Mouse (Mus musculus): ENCODE results near the gene Macc1. TPM values are rescaled to one million over a fixed set of nuclear protein-coding genes. Genes with fewer than 3 reads are reported as not detected.
A peak's percentile ranks its signal among the peaks of the same experiment; 100 is the strongest.
"Not testable (repeated sequence)": the region's sequence is repeated elsewhere in the genome, so short reads cannot be mapped to it uniquely, and the experiment has no call there.

The Macc1 gene
- polyA plus RNA-seq, 1 experiment from 2014 or later, result 0.05 TPM

GRCm38 (mm10) chr12:119313014-119313763 is 881 bp upstream of the Macc1 start:
- Histone ChIP-seq H3K9me3 (replicated peaks; ENCODE audit: control insufficient read depth, low read length, poor library complexity, severe bottlenecking) (no peaks in the 10 kb centered on the region), H3K36me3 (ENCODE audit: control insufficient read depth, insufficient read depth, low read length) (no peaks in the 10 kb centered on the region), H3K4me3 (ENCODE audit: low read depth, low read length) (no peak overlapping the region), H3K4me1 (ENCODE audit: control insufficient read depth, insufficient read depth, low read length) (no peaks in the 10 kb centered on the region), H3K9ac (ENCODE audit: low read depth, low read length) (no peak overlapping the region), H3K27me3 (ENCODE audit: control insufficient read depth, insufficient read depth, low read depth, low read length) (no peaks in the 10 kb centered on the region), H3K4me2 (ENCODE audit: low read length) (no peak overlapping the region), H3K27ac (ENCODE audit: low read length) (no peak overlapping the region)
- no peak for ATAC-seq
- 77% methylated on average over 3 of the region's 3 CpGs for WGBS

- no peaks in the 10 kb centered on the region for H3K4me1 ChIP-seq (ENCODE audit: control insufficient read depth, insufficient read depth, low read length)
- H3K9ac ChIP-seq (ENCODE audit: low read depth, low read length), result no peak overlapping the region
- no peaks in the 10 kb centered on the region for H3K9me3 ChIP-seq (replicated peaks; ENCODE audit: control insufficient read depth, low read length, poor library complexity, severe bottlenecking)
- H3K4me3 ChIP-seq (ENCODE audit: low read depth, low read length), result no peak overlapping the region
- H3K27me3 ChIP-seq (ENCODE audit: control insufficient read depth, insufficient read depth, low read depth, low read length), result no peaks in the 10 kb centered on the region
- no peak for ATAC-seq
- H3K36me3 ChIP-seq (ENCODE audit: control insufficient read depth, insufficient read depth, low read length), result no peaks in the 10 kb centered on the region
- H3K27ac ChIP-seq (ENCODE audit: low read length), result no peak overlapping the region
- 91% methylated on average over 1 of the region's 1 CpGs for WGBS
- no peak overlapping the region for H3K4me2 ChIP-seq (ENCODE audit: low read length)
Measured at GRCm38 (mm10) chr12:119318799-119319198, 4.7 kb downstream of the Macc1 start.

- Histone ChIP-seq H3K9ac (ENCODE audit: low read depth, low read length) (no peak overlapping the region), H3K4me1 (ENCODE audit: control insufficient read depth, insufficient read depth, low read length) (no peaks in the 10 kb centered on the region), H3K27me3 (ENCODE audit: control insufficient read depth, insufficient read depth, low read depth, low read length) (no peaks in the 10 kb centered on the region), H3K4me2 (ENCODE audit: low read length) (no peak overlapping the region), H3K4me3 (ENCODE audit: low read depth, low read length) (no peak overlapping the region), H3K27ac (ENCODE audit: low read length) (no peak overlapping the region), H3K36me3 (ENCODE audit: control insufficient read depth, insufficient read depth, low read length) (no peaks in the 10 kb centered on the region), H3K9me3 (replicated peaks; ENCODE audit: control insufficient read depth, low read length, poor library complexity, severe bottlenecking) (no peaks in the 10 kb centered on the region)
- ATAC-seq, result no peak
Measured at GRCm38 (mm10) chr12:119325400-119325799, 11.3 kb downstream of the Macc1 start.

GRCm38 (mm10) chr12:119330644-119331043 is 16.6 kb downstream of the Macc1 start:
- 96% methylated on average over 4 of the region's 4 CpGs for WGBS
- H3K4me1 ChIP-seq (ENCODE audit: control insufficient read depth, insufficient read depth, low read length), result no peaks in the 10 kb centered on the region; the same call in 1 of the 2 replicates
- no peaks in the 10 kb centered on the region for H3K36me3 ChIP-seq (ENCODE audit: control insufficient read depth, insufficient read depth, low read length)
- no peak overlapping the region for H3K9ac ChIP-seq (ENCODE audit: low read depth, low read length)
- no peak overlapping the region for H3K27ac ChIP-seq (ENCODE audit: low read length)
- no peaks in the 10 kb centered on the region for H3K9me3 ChIP-seq (replicated peaks; ENCODE audit: control insufficient read depth, low read length, poor library complexity, severe bottlenecking)
- no peaks in the 10 kb centered on the region for H3K27me3 ChIP-seq (ENCODE audit: control insufficient read depth, insufficient read depth, low read depth, low read length)
- H3K4me3 ChIP-seq (ENCODE audit: low read depth, low read length), result no peak overlapping the region
- ATAC-seq, result no peak
- H3K4me2 ChIP-seq (ENCODE audit: low read length), result no peak overlapping the region

GRCm38 (mm10) chr12:119333376-119333775 is 19.3 kb downstream of the Macc1 start:
- H3K9me3 ChIP-seq (replicated peaks; ENCODE audit: control insufficient read depth, low read length, poor library complexity, severe bottlenecking), result no peaks in the 10 kb centered on the region
- no peak overlapping the region for H3K9ac ChIP-seq (ENCODE audit: low read depth, low read length)
- no peak overlapping the region for H3K27ac ChIP-seq (ENCODE audit: low read length)
- no peak overlapping the region for H3K4me2 ChIP-seq (ENCODE audit: low read length)
- H3K4me1 ChIP-seq (ENCODE audit: control insufficient read depth, insufficient read depth, low read length), result no peaks in the 10 kb centered on the region; the same call in 1 of the 2 replicates
- H3K36me3 ChIP-seq (ENCODE audit: control insufficient read depth, insufficient read depth, low read length), result no peaks in the 10 kb centered on the region
- no peaks in the 10 kb centered on the region for H3K27me3 ChIP-seq (ENCODE audit: control insufficient read depth, insufficient read depth, low read depth, low read length)
- peak; percentile 58; the same call in 1 of the 2 replicates for ATAC-seq
- no peak overlapping the region for H3K4me3 ChIP-seq (ENCODE audit: low read depth, low read length)

GRCm38 (mm10) chr12:119352579-119352978 is 38.5 kb downstream of the Macc1 start:
- peak overlapping the region; percentile 25; the same call in 1 of the 2 replicates for H3K4me2 ChIP-seq (ENCODE audit: low read length)
- WGBS, result 33% methylated on average over 16 of the region's 16 CpGs
- not testable (repeated sequence) for H3K36me3 ChIP-seq (ENCODE audit: control insufficient read depth, insufficient read depth, low read length); H3K4me1 ChIP-seq (ENCODE audit: control insufficient read depth, insufficient read depth, low read length); H3K27ac ChIP-seq (ENCODE audit: low read length); H3K4me3 ChIP-seq (ENCODE audit: low read depth, low read length); H3K27me3 ChIP-seq (ENCODE audit: control insufficient read depth, insufficient read depth, low read depth, low read length); H3K9me3 ChIP-seq (replicated peaks; ENCODE audit: control insufficient read depth, low read length, poor library complexity, severe bottlenecking); H3K9ac ChIP-seq (ENCODE audit: low read depth, low read length)
- peak; percentile 42; the same call in 1 of the 2 replicates for ATAC-seq

- no peaks in the 10 kb centered on the region for H3K36me3 ChIP-seq (ENCODE audit: control insufficient read depth, insufficient read depth, low read length)
- H3K9me3 ChIP-seq (replicated peaks; ENCODE audit: control insufficient read depth, low read length, poor library complexity, severe bottlenecking), result no peaks in the 10 kb centered on the region
- no peaks in the 10 kb centered on the region; the same call in 1 of the 2 replicates for H3K4me1 ChIP-seq (ENCODE audit: control insufficient read depth, insufficient read depth, low read length)
- H3K4me3 ChIP-seq (ENCODE audit: low read depth, low read length), result no peak overlapping the region
- peak; percentile 94 for ATAC-seq
- H3K27ac ChIP-seq (ENCODE audit: low read length), result no peak overlapping the region
- H3K4me2 ChIP-seq (ENCODE audit: low read length), result no peak overlapping the region
- WGBS, result 19% methylated on average over 7 of the region's 7 CpGs
- no peak overlapping the region for H3K9ac ChIP-seq (ENCODE audit: low read depth, low read length)
- no peaks in the 10 kb centered on the region for H3K27me3 ChIP-seq (ENCODE audit: control insufficient read depth, insufficient read depth, low read depth, low read length)
Measured at GRCm38 (mm10) chr12:119357418-119358241, 43.6 kb downstream of the Macc1 start.

- Histone ChIP-seq H3K27ac (ENCODE audit: low read length) (no peak overlapping the region), H3K36me3 (ENCODE audit: control insufficient read depth, insufficient read depth, low read length) (no peaks in the 10 kb centered on the region), H3K27me3 (ENCODE audit: control insufficient read depth, insufficient read depth, low read depth, low read length) (no peaks in the 10 kb centered on the region), H3K4me1 (ENCODE audit: control insufficient read depth, insufficient read depth, low read length) (no peaks in the 10 kb centered on the region; the same call in 1 of the 2 replicates), H3K4me3 (ENCODE audit: low read depth, low read length) (no peak overlapping the region), H3K9ac (ENCODE audit: low read depth, low read length) (no peak overlapping the region), H3K9me3 (replicated peaks; ENCODE audit: control insufficient read depth, low read length, poor library complexity, severe bottlenecking) (no peaks in the 10 kb centered on the region), H3K4me2 (ENCODE audit: low read length) (no peak overlapping the region)
- ATAC-seq, result no peak
- WGBS, result 35% methylated on average over 1 of the region's 1 CpGs
Measured at GRCm38 (mm10) chr12:119358242-119358515, 44.1 kb downstream of the Macc1 start.

GRCm38 (mm10) chr12:119365041-119365440 is 51.0 kb downstream of the Macc1 start:
- Histone ChIP-seq H3K27me3 (ENCODE audit: control insufficient read depth, insufficient read depth, low read depth, low read length) (no peaks in the 10 kb centered on the region), H3K9me3 (replicated peaks; ENCODE audit: control insufficient read depth, low read length, poor library complexity, severe bottlenecking) (no peaks in the 10 kb centered on the region), H3K4me2 (ENCODE audit: low read length) (no peak overlapping the region), H3K4me1 (ENCODE audit: control insufficient read depth, insufficient read depth, low read length) (no peaks in the 10 kb centered on the region), H3K4me3 (ENCODE audit: low read depth, low read length) (no peak overlapping the region), H3K36me3 (ENCODE audit: control insufficient read depth, insufficient read depth, low read length) (no peaks in the 10 kb centered on the region), H3K27ac (ENCODE audit: low read length) (no peak overlapping the region), H3K9ac (ENCODE audit: low read depth, low read length) (no peak overlapping the region)
- 62% methylated on average over 1 of the region's 1 CpGs for WGBS
- ATAC-seq, result no peak

Data from midbrain, embryonic 16.5 days (tissue).